Mouse (Mus musculus) frontal cortex, adult (tissue): ENCODE measurements around the gene Auts2.

Source experiments
- ATAC-seq: cut with Nextera tagmentation; 2 replicates; pipeline ENCODE4 v1.9.2; 2017; ENCODE audit warnings: mild to moderate bottlenecking, moderate library complexity, mixed read lengths; ENCODE audit not compliant: low TSS enrichment

Auts2 gene

GRCm38 (mm10) chr5:131919983-131920777 is 623.0 kb downstream of the Auts2 start:
- no peak for ATAC-seq

- ATAC-seq, result no peak
Observed at GRCm38 (mm10) chr5:131916791-131917403, 626.2 kb downstream of the Auts2 start.

GRCm38 (mm10) chr5:131913562-131913961 is 629.6 kb downstream of the Auts2 start:
- ATAC-seq, result no peak

GRCm38 (mm10) chr5:131912983-131913382 is 630.2 kb downstream of the Auts2 start:
- no peak for ATAC-seq

- ATAC-seq, result no peak
Observed at GRCm38 (mm10) chr5:131906313-131906712, 636.8 kb downstream of the Auts2 start.

- ATAC-seq, result no peak
Observed at GRCm38 (mm10) chr5:131904478-131904877, 638.7 kb downstream of the Auts2 start.

- no peak for ATAC-seq
Observed at GRCm38 (mm10) chr5:131898048-131898638, 645.0 kb downstream of the Auts2 start.

GRCm38 (mm10) chr5:131886636-131887035 is 656.5 kb downstream of the Auts2 start:
- no peak for ATAC-seq

GRCm38 (mm10) chr5:131876569-131876968 is 666.6 kb downstream of the Auts2 start:
- ATAC-seq, result no peak

- no peak for ATAC-seq
Observed at GRCm38 (mm10) chr5:131875976-131876375, 667.2 kb downstream of the Auts2 start.

- peak; percentile 59; the same call in 1 of the 2 replicates for ATAC-seq
Observed at GRCm38 (mm10) chr5:131873116-131873515, 670.0 kb downstream of the Auts2 start.

GRCm38 (mm10) chr5:131869711-131870499 is 673.2 kb downstream of the Auts2 start:
- ATAC-seq, result no peak

- no peak for ATAC-seq
Observed at GRCm38 (mm10) chr5:131865200-131865599, 677.9 kb downstream of the Auts2 start.

GRCm38 (mm10) chr5:131857976-131858375 is 685.2 kb downstream of the Auts2 start:
- no peak for ATAC-seq

GRCm38 (mm10) chr5:131855358-131855757 is 687.8 kb downstream of the Auts2 start:
- ATAC-seq, result no peak

GRCm38 (mm10) chr5:131851597-131852453 is 691.3 kb downstream of the Auts2 start:
- no peak for ATAC-seq

- ATAC-seq, result no peak
Observed at GRCm38 (mm10) chr5:131850632-131851335, 692.4 kb downstream of the Auts2 start.

GRCm38 (mm10) chr5:131849644-131850043 is 693.5 kb downstream of the Auts2 start:
- no peak for ATAC-seq

GRCm38 (mm10) chr5:131844519-131844800 is 698.7 kb downstream of the Auts2 start:
- no peak for ATAC-seq

- peak; percentile 47 for ATAC-seq
Observed at GRCm38 (mm10) chr5:131843766-131844518, 699.2 kb downstream of the Auts2 start.
